Mouse (Mus musculus) kidney, postnatal 36 days (tissue): Measurements from ENCODE around the gene Atp8a1.

Source experiments
- DNase-seq, 2 experiments: peaks; one replicate each; pipeline ENCODE4 v3.0.0; 2021 to 2022; ENCODE audit warnings: mixed read lengths in 2 of 2

The Atp8a1 gene

DNA sequence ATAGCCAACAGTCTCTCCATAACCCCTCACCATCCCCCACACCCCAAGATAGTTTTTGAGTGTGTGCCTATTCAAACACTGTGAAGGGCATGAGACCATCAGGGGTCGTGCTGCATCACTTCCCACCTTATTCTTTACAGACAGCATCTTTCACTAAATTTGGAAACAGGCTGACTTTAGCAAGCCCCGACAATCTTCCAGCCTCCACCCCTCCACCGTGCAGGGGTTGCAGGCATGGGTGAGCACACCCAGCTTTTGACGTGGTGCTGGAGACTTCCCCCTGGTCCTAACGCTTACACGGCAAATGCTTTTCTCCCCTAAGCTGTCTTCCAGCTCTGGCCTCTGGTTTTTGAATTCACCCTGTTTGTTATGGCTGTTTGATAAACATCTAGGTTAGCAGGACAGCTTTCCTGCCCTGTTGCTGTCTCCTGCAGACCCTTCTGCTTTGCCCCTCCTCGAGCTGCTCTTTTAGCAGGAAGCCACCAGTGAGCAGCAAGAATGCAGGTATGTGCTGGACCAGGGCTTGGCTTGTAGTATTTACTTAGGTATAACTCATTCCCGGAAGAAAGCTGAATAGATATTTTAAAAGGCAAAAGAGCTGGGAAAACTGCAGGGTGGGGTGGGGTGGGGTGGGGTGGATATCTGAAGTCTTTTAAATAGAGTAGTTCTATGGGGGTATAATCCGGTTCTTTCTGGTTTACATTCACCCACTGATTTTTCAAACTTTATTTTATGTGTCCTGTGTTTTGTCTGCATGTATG, 218.9 kb downstream of the Atp8a1 start:
- no peak for DNase-seq

DNA sequence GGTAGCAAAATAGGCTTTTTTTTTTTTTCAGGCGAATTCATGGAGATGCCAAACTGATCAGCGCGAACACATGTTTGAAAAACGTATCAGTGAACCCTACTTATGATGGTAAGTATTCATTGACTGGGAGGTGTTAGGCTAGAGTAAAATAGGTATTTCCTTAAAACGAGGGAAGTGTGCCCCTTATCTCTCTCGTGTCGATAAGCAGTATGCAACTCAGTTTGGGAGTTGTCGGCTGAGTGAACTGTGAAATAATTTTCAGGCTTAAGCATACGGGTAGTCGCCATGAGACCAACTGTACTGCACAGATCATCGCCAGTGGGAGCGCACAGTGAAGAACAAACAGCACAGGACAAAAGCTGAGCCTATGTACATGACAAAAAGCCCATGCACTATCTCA, 226.0 kb downstream of the Atp8a1 start:
- no peak for DNase-seq

GRCm38 (mm10) chr5:67609520-67609837, 237.8 kb downstream of the Atp8a1 start:
- DNase-seq = no peak

GRCm38 (mm10) chr5:67608674-67609519, 238.3 kb downstream of the Atp8a1 start:
- DNase-seq = no peak

DNA sequence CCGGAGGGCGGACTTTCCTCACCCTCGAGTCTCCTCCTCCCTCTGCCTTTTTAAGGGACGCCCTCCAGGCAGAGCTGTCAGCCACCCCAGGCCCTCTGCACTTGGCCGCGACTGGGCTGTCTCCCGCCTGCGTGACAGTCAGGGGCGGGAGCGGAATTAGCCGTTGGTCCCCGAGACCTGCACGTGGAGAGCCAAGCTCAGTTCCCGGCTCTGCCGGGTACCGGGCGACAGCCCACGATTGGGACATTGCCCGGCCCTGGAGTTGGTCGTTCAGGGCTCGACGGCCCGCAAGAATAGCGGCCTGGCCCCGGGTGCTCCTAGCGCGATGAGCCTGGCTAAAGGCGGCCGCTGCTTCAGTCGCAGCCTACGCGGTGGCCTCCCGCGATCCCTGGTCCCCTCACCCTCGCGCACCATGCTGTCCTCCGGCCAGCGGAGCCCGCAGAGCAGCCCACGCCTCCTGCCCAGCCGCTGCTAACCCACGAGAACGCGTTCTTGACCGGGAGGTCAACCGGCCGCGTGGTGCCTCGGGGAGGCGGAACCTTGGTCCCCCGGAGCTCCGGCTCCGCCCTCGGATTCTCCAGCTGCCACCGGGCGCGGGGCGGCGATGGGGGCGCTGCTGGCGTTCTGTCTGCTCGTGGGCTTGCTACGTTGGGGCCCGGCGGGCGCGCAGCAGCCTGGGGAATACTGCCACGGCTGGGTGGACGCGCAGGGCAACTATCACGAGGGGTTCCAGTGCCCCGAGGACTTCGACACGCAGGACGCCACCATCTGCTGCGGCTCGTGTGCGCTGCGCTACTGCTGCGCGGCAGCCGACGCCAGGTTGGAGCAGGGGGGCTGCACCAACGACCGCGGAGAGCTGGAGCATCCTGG, 239.2 kb downstream of the Atp8a1 start, which contains the start of gene Shisa3:
Gene Shisa3, plus strand, starts transcription at position 79 of the 870 bp plus-strand sequence.
- peak; percentile 48 to 74 for DNase-seq

GRCm38 (mm10) chr5:67606916-67607803, 240.1 kb downstream of the Atp8a1 start:
- peak in 1 of 2 experiments; percentile 34 for DNase-seq

DNA sequence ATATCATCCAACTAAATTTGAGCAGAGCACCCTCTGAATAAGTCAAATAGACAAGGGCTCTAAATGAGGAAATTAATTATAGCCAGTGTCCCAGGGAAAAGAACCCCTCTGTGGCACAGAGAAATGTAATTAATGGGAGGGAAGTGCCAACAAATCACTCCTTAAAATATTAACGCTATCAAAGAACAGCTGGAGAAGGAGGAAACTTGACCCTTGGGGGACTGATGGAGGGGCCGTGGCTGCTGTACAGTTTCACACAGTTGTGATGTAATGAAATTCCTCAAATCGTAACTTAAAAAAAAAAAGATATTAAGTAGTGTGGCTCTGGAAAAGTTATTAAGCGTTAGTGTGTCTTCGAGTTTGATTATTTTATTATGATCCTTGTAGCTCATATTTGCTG, 241.3 kb downstream of the Atp8a1 start:
- DNase-seq = no peak

- no peak for DNase-seq
Measured at GRCm38 (mm10) chr5:67599935-67600334, 247.3 kb downstream of the Atp8a1 start.

- no peak for DNase-seq
Measured at GRCm38 (mm10) chr5:67595629-67596028, 251.6 kb downstream of the Atp8a1 start.

GRCm38 (mm10) chr5:67595070-67595469, 252.2 kb downstream of the Atp8a1 start:
- DNase-seq = no peak

DNA sequence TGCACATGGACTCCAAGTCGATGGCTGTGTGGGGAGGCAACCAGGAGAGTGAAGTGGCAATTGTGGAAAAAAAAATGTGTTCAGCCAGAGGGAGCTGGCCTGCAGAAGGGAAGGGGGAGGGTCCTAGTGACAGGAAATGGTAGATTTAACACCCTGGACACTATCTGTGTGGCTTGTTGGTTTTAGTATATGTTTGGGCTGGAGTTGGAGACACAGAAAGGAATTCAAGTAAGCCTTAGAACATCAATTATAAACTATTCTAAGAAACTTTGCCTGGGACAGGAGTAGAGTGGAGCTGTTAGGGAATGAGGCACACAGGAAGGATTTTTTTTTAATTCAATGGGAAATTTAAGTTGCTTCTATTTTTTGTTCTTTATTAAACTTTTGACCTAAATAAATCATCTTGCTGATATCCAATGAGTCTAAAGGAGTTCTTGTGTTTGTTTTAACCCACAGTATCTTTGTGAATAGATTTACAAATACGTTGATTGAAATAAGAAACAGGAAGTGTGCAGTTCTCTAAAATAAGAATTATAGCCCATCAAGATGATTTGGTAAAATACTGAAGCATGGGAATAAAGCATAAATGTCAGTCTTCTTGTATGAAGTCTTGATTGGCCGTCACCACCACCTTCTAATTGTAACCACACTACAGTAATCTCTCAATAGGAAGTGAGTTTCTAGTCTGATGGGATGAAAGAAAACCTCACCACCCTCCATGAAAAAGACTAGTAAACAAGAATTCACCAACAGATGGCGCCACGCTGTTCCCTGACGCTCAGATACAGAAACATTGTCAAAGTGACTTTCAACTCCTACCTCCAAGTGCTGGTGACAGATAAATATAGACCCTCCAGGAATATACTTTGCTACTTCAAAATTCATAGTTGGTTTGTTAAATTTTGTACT, 267.3 kb downstream of the Atp8a1 start:
- peak in 1 of 2 experiments; percentile 10 for DNase-seq

- DNase-seq = no peak
Measured at GRCm38 (mm10) chr5:67575705-67576104, 271.5 kb downstream of the Atp8a1 start.

DNA sequence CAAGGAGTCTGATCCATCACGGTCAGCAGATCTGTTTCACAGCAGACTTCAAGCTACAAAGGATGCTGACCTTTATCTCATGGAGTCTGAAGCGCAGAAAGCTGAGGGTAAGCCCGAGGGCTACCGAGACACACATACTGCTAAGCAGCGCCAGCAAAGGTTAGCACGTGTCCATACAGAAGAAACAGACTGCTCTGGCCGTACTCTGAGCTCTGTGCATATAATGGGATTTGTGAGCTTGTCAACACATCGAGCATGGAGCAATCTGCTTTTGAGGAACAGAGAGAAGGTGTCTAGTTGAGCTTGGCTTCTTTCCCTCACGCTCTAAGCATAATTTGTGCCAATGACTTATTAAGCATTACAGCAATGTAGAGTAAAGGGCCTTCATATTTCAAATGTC, 273.2 kb downstream of the Atp8a1 start:
- no peak for DNase-seq

DNA sequence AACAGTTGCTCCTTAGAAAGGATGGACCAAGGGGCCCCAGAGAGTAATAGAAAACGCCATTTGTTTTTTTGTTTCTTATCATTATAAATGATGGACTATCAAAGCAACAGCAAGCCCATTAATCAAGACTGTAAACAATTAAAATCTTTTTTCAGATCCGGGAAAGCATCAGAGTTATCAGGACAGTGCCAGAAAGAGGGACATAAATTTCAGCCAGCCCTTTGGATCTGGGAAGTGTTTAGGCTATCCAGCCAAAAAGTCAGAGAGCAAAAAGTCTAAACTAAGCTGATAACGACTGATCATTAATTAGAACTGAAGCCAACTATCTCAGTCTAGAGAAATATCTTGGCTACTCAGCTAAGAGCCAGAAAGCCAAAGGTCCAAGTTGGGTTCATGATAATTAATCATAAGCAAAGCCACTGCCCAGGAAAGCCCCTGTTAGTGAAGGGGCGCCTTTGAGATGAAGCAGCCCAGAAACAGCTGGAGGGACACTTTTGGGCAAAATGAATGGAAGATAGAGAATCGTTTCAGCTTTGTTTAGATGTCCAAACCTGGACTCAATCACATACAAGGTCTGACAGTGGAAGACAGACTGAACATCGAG, 274.6 kb downstream of the Atp8a1 start:
- DNase-seq = no peak
